Mouse (Mus musculus) v-Abl transformed pro-B cells (cell line): ENCODE results near the gene Hoxa3.

Source experiments
- in situ Hi-C, 2 experiments: fragments of 400-800 bp; cut with MboI; formaldehyde crosslinking; loops; one replicate each; pipeline ENCODE4 v1.15.1; 2025; ENCODE audit not compliant: unreplicated experiment in 2 of 2

The Hoxa3 gene

GRCm38 (mm10) chr6:52213119-52213986, at the start of gene Hoxa3, which contains the start of gene Gm28308:
Gene Hoxa3 (minus strand): TSS chr6:52213336.
Gene Gm28308 (minus strand): TSS chr6:52213339.
- in situ Hi-C loops = loop anchor here in 1 of 2 experiments (25.0 kb wide), 2 partner anchors 1301 to 1426 kb away; no protein-coding TSS in a partner anchor

GRCm38 (mm10) chr6:52262463-52263320, 49.6 kb upstream of the Hoxa3 start:
- in situ Hi-C loops = loop anchor here in 1 of 2 experiments (25.0 kb wide), 1 partner anchor 1950 kb away; no protein-coding TSS in a partner anchor

GRCm38 (mm10) chr6:52261751-52262462, 48.8 kb upstream of the Hoxa3 start:
- in situ Hi-C loops = loop anchor here in 1 of 2 experiments (25.0 kb wide), 1 partner anchor 1950 kb away; no protein-coding TSS in a partner anchor

- in situ Hi-C loops = loop anchor here in 1 of 2 experiments (25.0 kb wide), 1 partner anchor 1951 kb away; no protein-coding TSS in a partner anchor
Measured at GRCm38 (mm10) chr6:52260654-52261575, 47.8 kb upstream of the Hoxa3 start, which contains the start of gene Hoxa13. Gene Hoxa13 (minus strand): TSS chr6:52260880.

GRCm38 (mm10) chr6:52259811-52260261, 46.7 kb upstream of the Hoxa3 start:
- in situ Hi-C loops = loop anchor here in 1 of 2 experiments (5.0 to 25.0 kb wide), 4 partner anchors 587 to 1952 kb away; no protein-coding TSS in a partner anchor

GRCm38 (mm10) chr6:52259081-52259790, 46.1 kb upstream of the Hoxa3 start:
- in situ Hi-C loops = loop anchor here in 1 of 2 experiments (5.0 to 25.0 kb wide), 4 partner anchors 588 to 1953 kb away; no protein-coding TSS in a partner anchor

- in situ Hi-C loops = loop anchor here in 1 of 2 experiments (5.0 to 25.0 kb wide), 4 partner anchors 590 to 1955 kb away; no protein-coding TSS in a partner anchor
Measured at GRCm38 (mm10) chr6:52256956-52257355, 43.8 kb upstream of the Hoxa3 start.

- in situ Hi-C loops = loop anchor here (5.0 to 25.0 kb wide), 3 partner anchors 593 to 1958 kb away; no protein-coding TSS in a partner anchor
Measured at GRCm38 (mm10) chr6:52253511-52254500, 40.7 kb upstream of the Hoxa3 start.

- in situ Hi-C loops = loop anchor here (5.0 to 25.0 kb wide), 3 partner anchors 594 to 1959 kb away; no protein-coding TSS in a partner anchor
Measured at GRCm38 (mm10) chr6:52252775-52253376, 39.7 kb upstream of the Hoxa3 start.

- in situ Hi-C loops = loop anchor here (5.0 to 25.0 kb wide), 3 partner anchors 595 to 1960 kb away; no protein-coding TSS in a partner anchor
Measured at GRCm38 (mm10) chr6:52252016-52252774, 39.1 kb upstream of the Hoxa3 start.

GRCm38 (mm10) chr6:52251177-52251879, 38.2 kb upstream of the Hoxa3 start:
- in situ Hi-C loops = loop anchor here (5.0 to 25.0 kb wide), 3 partner anchors 596 to 1961 kb away; no protein-coding TSS in a partner anchor

- in situ Hi-C loops = loop anchor here (5.0 to 25.0 kb wide), 4 partner anchors 597 to 1962 kb away; partner anchors contain the start of gene Npvf (in 1 of the 2)
Measured at GRCm38 (mm10) chr6:52249826-52250225, 36.7 kb upstream of the Hoxa3 start.

GRCm38 (mm10) chr6:52249415-52249738, 36.2 kb upstream of the Hoxa3 start:
- in situ Hi-C loops = loop anchor here in 1 of 2 experiments (25.0 kb wide), 1 partner anchor 1587 kb away; the partner anchor contains the start of gene Npvf

GRCm38 (mm10) chr6:52248638-52249414, 35.7 kb upstream of the Hoxa3 start:
- in situ Hi-C loops = loop anchor here in 1 of 2 experiments (25.0 kb wide), 1 partner anchor 1587 kb away; the partner anchor contains the start of gene Npvf
